Mouse (Mus musculus) frontal cortex, adult (tissue): ENCODE measurements at regions not wholly inside any gene's neighbourhood (a gene's known extent, or its start where the extent isn't known, plus 50 kb on each side); places are given as distances from the start of the nearest gene placed in this dataset.

Experiments
- ATAC-seq: cut with Nextera tagmentation; 2 replicates; pipeline ENCODE4 v1.9.2; 2017; ENCODE audit warnings: mild to moderate bottlenecking, moderate library complexity, mixed read lengths; ENCODE audit not compliant: low TSS enrichment

- ATAC-seq = no peak
These were observed 487.7 kb upstream of the Hs6st1 start for GRCm38 (mm10) chr1:35580474-35580873.

GRCm38 (mm10) chr1:35587900-35588299 is 480.3 kb upstream of the Hs6st1 start:
- no peak for ATAC-seq

GRCm38 (mm10) chr1:35588939-35589338 is 479.3 kb upstream of the Hs6st1 start:
- ATAC-seq = no peak

- no peak for ATAC-seq
These were observed 467.4 kb upstream of the Hs6st1 start for GRCm38 (mm10) chr1:35600847-35601246.

GRCm38 (mm10) chr1:35615131-35615530 is 453.1 kb upstream of the Hs6st1 start:
- ATAC-seq = no peak

- ATAC-seq = no peak
These were observed 448.7 kb upstream of the Hs6st1 start for GRCm38 (mm10) chr1:35619476-35619875.

GRCm38 (mm10) chr1:35642595-35642994 is 425.6 kb upstream of the Hs6st1 start:
- ATAC-seq = no peak

GRCm38 (mm10) chr1:35653119-35653956 is 414.9 kb upstream of the Hs6st1 start:
- ATAC-seq = no peak

GRCm38 (mm10) chr1:35663006-35663405 is 405.2 kb upstream of the Hs6st1 start:
- no peak for ATAC-seq

GRCm38 (mm10) chr1:35673524-35673923 is 394.7 kb upstream of the Hs6st1 start:
- ATAC-seq = no peak

GRCm38 (mm10) chr1:35673992-35674391 is 394.2 kb upstream of the Hs6st1 start:
- ATAC-seq = no peak

- ATAC-seq = no peak
These were observed 385.7 kb upstream of the Hs6st1 start for GRCm38 (mm10) chr1:35682511-35682949.

- ATAC-seq = no peak
These were observed 382.5 kb upstream of the Hs6st1 start for GRCm38 (mm10) chr1:35685651-35686050.

GRCm38 (mm10) chr1:35694349-35694748 is 373.9 kb upstream of the Hs6st1 start:
- no peak for ATAC-seq

GRCm38 (mm10) chr1:35694775-35695591 is 373.2 kb upstream of the Hs6st1 start:
- ATAC-seq = no peak

- ATAC-seq = peak; percentile 20; the same call in 1 of the 2 replicates
These were observed 371.0 kb upstream of the Hs6st1 start for GRCm38 (mm10) chr1:35697218-35697617.

- no peak for ATAC-seq
These were observed 370.2 kb upstream of the Hs6st1 start for GRCm38 (mm10) chr1:35697834-35698500.

- ATAC-seq = no peak
These were observed 365.6 kb upstream of the Hs6st1 start for GRCm38 (mm10) chr1:35702585-35702984.

GRCm38 (mm10) chr1:35706336-35706735 is 361.9 kb upstream of the Hs6st1 start:
- no peak for ATAC-seq

- no peak for ATAC-seq
These were observed 359.9 kb upstream of the Hs6st1 start for GRCm38 (mm10) chr1:35708176-35708788.

GRCm38 (mm10) chr1:35709214-35709613 is 359.0 kb upstream of the Hs6st1 start:
- ATAC-seq = no peak

GRCm38 (mm10) chr1:35713961-35714360 is 354.2 kb upstream of the Hs6st1 start:
- ATAC-seq = no peak
